Mouse (Mus musculus) E14TG2a.4 (cell line): ENCODE data around the gene 9430097D07Rik.
A peak's percentile ranks its signal among the peaks of the same experiment; 100 is the strongest.

Source experiments
- H3K27me3 ChIP-seq: 2 replicates; pipeline ENCODE4 v1.6.1; 2014; ENCODE audit warnings: low read length, control low read depth; ENCODE audit not compliant: insufficient read depth
- H3K36me3 ChIP-seq: 2 replicates; pipeline ENCODE4 v1.6.1; 2014; ENCODE audit warnings: low read length, control low read depth; ENCODE audit not compliant: insufficient read depth
- H3K4me1 ChIP-seq: replicated peaks from 2 replicates; pipeline ENCODE4 v1.6.1; 2014; ENCODE audit warnings: low read depth, low read length, control low read depth
- H3K4me3 ChIP-seq: replicated peaks from 2 replicates; pipeline ENCODE4 v1.5.1; 2014; ENCODE audit warnings: mild to moderate bottlenecking, low read length
- H3K9me3 ChIP-seq: 2 replicates; pipeline ENCODE4 v1.6.1; 2014; ENCODE audit warnings: low read length, control low read depth
- CTCF ChIP-seq: conservative IDR thresholded peaks from 2 replicates; pipeline ENCODE4 v1.5.1; 2014; ENCODE audit warnings: low read length
- NANOG ChIP-seq: IDR thresholded peaks from 2 replicates; pipeline ENCODE4 v1.6.1; 2014; ENCODE audit warnings: borderline replicate concordance, low read length, mixed read lengths
- POU5F1 ChIP-seq: IDR thresholded peaks from 2 replicates; pipeline ENCODE4 v1.6.1; 2014; ENCODE audit warnings: low read length, borderline replicate concordance

The 9430097D07Rik gene

DNA sequence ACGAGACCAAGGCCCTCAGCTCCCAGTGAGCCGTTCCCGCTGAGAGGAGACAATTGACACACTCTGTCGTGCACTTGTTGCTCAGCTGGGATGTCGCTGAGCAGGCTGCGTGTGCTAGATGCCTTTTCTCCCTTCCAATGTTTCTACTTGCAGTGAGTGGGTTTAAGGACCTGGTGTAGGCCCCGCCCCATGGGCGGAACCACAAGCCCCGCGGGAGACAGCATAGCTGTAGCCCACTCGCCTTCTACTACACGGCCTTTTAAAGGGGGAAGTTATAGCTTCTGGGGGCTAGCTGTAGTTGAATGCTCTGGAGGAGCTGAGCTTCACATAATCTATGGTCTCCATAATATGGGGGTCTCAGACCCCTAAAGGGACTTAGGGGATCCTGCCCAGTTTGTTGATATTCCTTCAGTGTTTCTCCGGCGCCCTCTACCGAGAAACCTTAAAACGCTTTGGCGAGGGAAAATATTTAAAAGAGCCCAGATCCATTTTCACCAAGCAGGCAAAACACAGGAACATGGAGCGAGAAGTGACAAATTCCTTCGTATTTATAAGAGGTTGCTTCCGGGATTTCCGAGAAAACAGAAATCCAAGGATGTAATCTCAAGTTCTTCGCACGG, 35.2 kb upstream of the 9430097D07Rik start:
- H3K27me3 ChIP-seq, result no peaks in the 10 kb centered on the region
- peaks cover 26% of the 10 kb centered on the region for H3K36me3 ChIP-seq
- TF ChIP-seq POU5F1 (no peak), CTCF (peak; percentile 38)
- peak overlapping the region; percentile 61 for H3K4me3 ChIP-seq
- no peaks in the 10 kb centered on the region for H3K9me3 ChIP-seq
- peaks cover 79% of the 10 kb centered on the region for H3K4me1 ChIP-seq

DNA sequence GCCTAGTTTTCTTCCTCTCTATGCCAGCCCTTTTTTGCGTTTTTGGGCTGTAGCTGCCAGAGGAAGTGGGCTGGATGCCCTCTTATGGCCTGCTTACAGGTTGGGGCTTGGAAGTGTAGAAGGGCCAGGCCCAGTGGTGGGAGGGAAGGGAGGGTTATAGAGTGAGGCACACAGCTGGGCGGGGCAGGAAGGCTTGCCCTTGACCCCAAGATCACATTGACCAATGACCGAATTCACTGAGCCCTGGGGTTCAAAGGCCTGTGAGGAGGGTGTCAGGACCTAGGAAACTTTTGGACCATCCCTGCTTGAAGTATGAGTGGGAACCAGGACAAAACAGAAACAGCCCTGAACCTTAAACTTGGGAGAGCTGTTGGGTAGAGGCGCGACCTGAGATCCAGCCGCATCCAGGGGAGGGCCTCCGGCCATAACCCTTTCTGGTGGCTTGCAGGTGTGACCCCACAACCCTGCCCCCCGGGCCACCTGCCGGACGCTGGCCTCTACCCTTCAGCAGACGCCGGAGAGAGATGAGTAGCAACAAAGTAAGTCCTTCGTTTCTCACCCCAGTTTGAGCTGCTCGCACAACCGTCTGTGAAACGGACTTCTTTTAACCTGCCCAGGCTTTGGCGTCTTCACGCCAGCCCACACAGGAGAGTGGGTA, 33.4 kb upstream of the 9430097D07Rik start:
- no peaks in the 10 kb centered on the region for H3K27me3 ChIP-seq
- TF ChIP-seq NANOG, result no peak
- TF ChIP-seq CTCF, result no peak
- TF ChIP-seq POU5F1, result no peak
- H3K4me1 ChIP-seq, result peaks cover 78% of the 10 kb centered on the region
- H3K9me3 ChIP-seq, result no peaks in the 10 kb centered on the region
- H3K4me3 ChIP-seq, result peak overlapping the region; percentile 97
- H3K36me3 ChIP-seq, result peaks cover 15% of the 10 kb centered on the region

GRCm38 (mm10) chr2:32608141-32608777, 32.8 kb upstream of the 9430097D07Rik start:
- peak overlapping the region; percentile 97 for H3K4me3 ChIP-seq
- no peaks in the 10 kb centered on the region for H3K27me3 ChIP-seq
- H3K4me1 ChIP-seq, result peaks cover 71% of the 10 kb centered on the region
- no peaks in the 10 kb centered on the region for H3K9me3 ChIP-seq
- TF ChIP-seq CTCF, result no peak
- H3K36me3 ChIP-seq, result peaks cover 9% of the 10 kb centered on the region

- no peaks in the 10 kb centered on the region for H3K9me3 ChIP-seq
Measured at GRCm38 (mm10) chr2:32607262-32607947, 31.9 kb upstream of the 9430097D07Rik start.

DNA sequence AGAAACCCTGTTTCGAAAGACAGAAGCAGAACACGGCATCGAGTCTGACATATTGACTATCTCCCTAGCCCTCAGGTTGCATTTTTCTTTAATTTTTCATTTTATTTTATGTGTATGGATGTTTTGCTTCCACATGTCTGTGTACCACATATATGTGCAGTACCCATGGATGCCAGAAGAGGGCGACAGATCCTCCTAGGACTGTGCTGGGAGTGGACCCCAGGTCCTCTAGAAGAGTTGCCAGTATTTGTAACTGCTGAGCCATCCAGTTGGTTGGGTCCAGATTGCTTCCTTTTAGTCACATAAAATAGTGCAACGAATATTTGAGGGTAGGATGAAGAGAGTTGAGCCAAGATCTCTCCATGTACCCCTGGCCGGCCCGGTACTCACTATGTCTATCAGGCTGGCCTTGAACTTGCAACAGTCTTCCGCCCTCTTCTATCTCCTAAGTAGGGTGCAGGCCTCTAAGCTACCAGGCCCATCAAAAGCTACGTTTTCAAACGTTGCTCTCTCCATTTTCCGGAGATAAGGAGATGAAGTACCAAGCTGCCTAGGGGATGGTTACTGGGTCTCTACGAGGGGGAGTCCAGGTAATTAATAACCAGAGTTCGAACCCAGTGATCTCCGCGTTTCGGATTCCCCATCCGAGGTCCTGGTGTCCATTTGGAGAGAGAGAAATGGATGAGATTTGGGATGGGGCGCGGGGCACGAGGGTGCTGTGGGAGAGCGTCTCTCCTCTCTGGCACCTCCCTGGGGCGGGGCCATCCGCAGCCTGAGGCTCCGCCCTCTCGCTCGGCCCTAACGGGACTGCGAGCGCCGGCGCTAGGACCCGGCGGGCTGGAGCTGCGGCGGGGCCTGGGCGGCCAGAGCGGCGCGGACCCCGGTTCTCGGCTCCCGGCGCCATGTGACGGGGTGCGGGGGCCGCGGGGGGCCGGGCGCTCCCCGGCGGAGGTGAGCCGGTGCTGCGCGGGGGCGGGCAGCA, 31.0 kb upstream of the 9430097D07Rik start:
- H3K27me3 ChIP-seq, result no peaks in the 10 kb centered on the region
- TF ChIP-seq CTCF (peak; percentile 87), POU5F1 (no peak), NANOG (no peak)
- H3K4me3 ChIP-seq, result peak overlapping the region; percentile 97
- H3K36me3 ChIP-seq, result 0 out of 2 replicates have a peak, but pooled peaks cover 3% of the 10 kb centered on the region
- peaks cover 74% of the 10 kb centered on the region for H3K4me1 ChIP-seq
- no peaks in the 10 kb centered on the region for H3K9me3 ChIP-seq

More at GRCm38 (mm10) chr2:32607262-32607947, 31.9 kb upstream of the 9430097D07Rik start:
- no peaks in the 10 kb centered on the region for H3K27me3 ChIP-seq
- TF ChIP-seq POU5F1 (no peak), CTCF (no peak), NANOG (no peak)
- H3K4me1 ChIP-seq, result peaks cover 72% of the 10 kb centered on the region
- H3K36me3 ChIP-seq, result 0 out of 2 replicates have a peak, but pooled peaks cover 3% of the 10 kb centered on the region
- peak overlapping the region; percentile 97 for H3K4me3 ChIP-seq

GRCm38 (mm10) chr2:32604631-32605030, 29.1 kb upstream of the 9430097D07Rik start:
- Histone ChIP-seq H3K4me3 (no peak overlapping the region), H3K4me1 (peaks cover 60% of the 10 kb centered on the region), H3K36me3 (0 out of 2 replicates have a peak, but pooled peaks cover 3% of the 10 kb centered on the region), H3K9me3 (no peaks in the 10 kb centered on the region), H3K27me3 (no peaks in the 10 kb centered on the region)
- TF ChIP-seq CTCF (no peak), POU5F1 (no peak), NANOG (no peak)

GRCm38 (mm10) chr2:32602600-32603054, 27.1 kb upstream of the 9430097D07Rik start:
- Histone ChIP-seq H3K4me3 (peak overlapping the region; percentile 72), H3K36me3 (peaks cover 7% of the 10 kb centered on the region), H3K4me1 (peaks cover 42% of the 10 kb centered on the region), H3K9me3 (no peaks in the 10 kb centered on the region), H3K27me3 (no peaks in the 10 kb centered on the region)
- TF ChIP-seq CTCF (peak; percentile 95), POU5F1 (no peak)
